ENCODE assay signal across 10 mouse cellular contexts in genomic region chr7:134864175-134864574, GRCm38 (mm10).
DNase-seq lines count a peak whose midpoint lies in the region; ATAC-seq lines count a peak whose summit lies in the region.
"Had no signal": no experiment of that assay in that cellular context is flagged by ENCODE, and none has a peak within 500 bp of the region (broad histone marks: within the 10 kb centered on the region; RNA-seq: fewer than 3 reads in every experiment).

No protein-coding gene starts in this region.

- H3K4me1 ChIP-seq in neural tube, embryonic 15.5 days: 0 out of 2 replicates have a peak, but pooled peaks cover 3% of the 10 kb centered on the region
- peaks cover 4% of the 10 kb centered on the region; the same call in 1 of the 2 replicates for H3K4me1 ChIP-seq in forebrain, embryonic 13.5 days
- H3K4me1 ChIP-seq: limb, embryonic 15.5 days had no signal

- no peak overlapping the region for H3K4me3 ChIP-seq in neural tube, embryonic 15.5 days (replicated peaks)
- H3K4me3 ChIP-seq in forebrain, embryonic 13.5 days: no peak overlapping the region
- H3K4me3 ChIP-seq: erythroblast, embryonic 14.5 days; limb, embryonic 15.5 days had no signal

- H3K27me3 ChIP-seq in neural tube, embryonic 15.5 days (replicated peaks): no peaks in the 10 kb centered on the region
- no peaks in the 10 kb centered on the region for H3K27me3 ChIP-seq in forebrain, embryonic 13.5 days
- H3K27me3 ChIP-seq: limb, embryonic 15.5 days had no signal

- ATAC-seq in frontal cortex, adult (ENCODE audit: low TSS enrichment): peak; percentile 65; the same call in 1 of the 2 replicates
- ATAC-seq in neural tube, embryonic 15.5 days (ENCODE audit: low FRiP score): no peak
- ATAC-seq in forebrain, embryonic 13.5 days: no peak

- H3K9me3 ChIP-seq in neural tube, embryonic 15.5 days (replicated peaks): no peaks in the 10 kb centered on the region
- H3K9me3 ChIP-seq in forebrain, embryonic 13.5 days (replicated peaks): no peaks in the 10 kb centered on the region
- H3K9me3 ChIP-seq: limb, embryonic 15.5 days had no signal

- H3K27ac ChIP-seq in neural tube, embryonic 15.5 days (replicated peaks): no peak overlapping the region
- no peak overlapping the region for H3K27ac ChIP-seq in forebrain, embryonic 13.5 days
- H3K27ac ChIP-seq: limb, embryonic 15.5 days had no signal

- DNase-seq in frontal cortex, postnatal 25 days (ENCODE audit: low spot score in 2 of 2): no peak
- DNase-seq in neural tube, embryonic 10.5 days (ENCODE audit: extremely low spot score, low spot score): peak; percentile 49
- DNase-seq in heart, postnatal 10 days: peak; percentile 55 to 67
- DNase-seq in lung, postnatal 4 days: peak; percentile 35 to 51
- no peak for DNase-seq in cerebellum, postnatal 14 days

- intact Hi-C loops in heart, postnatal 10 days (cut with DNase I): loop anchor here (2.0 kb wide), 1 partner anchor 17 kb away; no protein-coding TSS in a partner anchor

- WGBS in neural tube, embryonic 15.5 days: 86% methylated on average over 2 of the region's 2 CpGs
- 81% methylated on average over 2 of the region's 2 CpGs for WGBS in forebrain, embryonic 13.5 days

- H3K9ac ChIP-seq in neural tube, embryonic 15.5 days (replicated peaks): no peak overlapping the region
- H3K9ac ChIP-seq in forebrain, embryonic 13.5 days: no peak overlapping the region
- H3K9ac ChIP-seq: limb, embryonic 15.5 days had no signal

- no peak overlapping the region for H3K4me2 ChIP-seq in neural tube, embryonic 15.5 days
- no peak overlapping the region for H3K4me2 ChIP-seq in forebrain, embryonic 13.5 days
- H3K4me2 ChIP-seq: limb, embryonic 15.5 days had no signal

- no peaks in the 10 kb centered on the region for H3K36me3 ChIP-seq in neural tube, embryonic 15.5 days
- no peaks in the 10 kb centered on the region for H3K36me3 ChIP-seq in forebrain, embryonic 13.5 days (ENCODE audit: poor library complexity, severe bottlenecking)

Comparison
In these comparisons a context has a peak if more than half of its experiments do, and no peak if none do; other contexts are left out.
1. DNase-seq: peak in neural tube, embryonic 10.5 days (single experiment), heart, postnatal 10 days (2 of 2) and lung, postnatal 4 days (2 of 2); none in frontal cortex, postnatal 25 days (0 of 2) and cerebellum, postnatal 14 days (0 of 2).